Mouse (Mus musculus) testis, adult 2 months (tissue): Measurements from ENCODE around the gene Srp72. TPM values are rescaled to one million over a fixed set of nuclear protein-coding genes. Genes with fewer than 3 reads are reported as not detected.

Experiments
- H3K27ac ChIP-seq: fragments of 200-500 bp; 2 replicates; pipeline ENCODE4 v1.5.1; 2012; ENCODE audit warnings: low read depth, low read length; ENCODE audit not compliant: control insufficient read depth, insufficient read depth
- H3K27me3 ChIP-seq: fragments of 200-500 bp; 2 replicates; pipeline ENCODE4 v1.6.1; 2012; ENCODE audit warnings: mild to moderate bottlenecking, low read length, moderate library complexity; ENCODE audit not compliant: control insufficient read depth, insufficient read depth
- H3K36me3 ChIP-seq: fragments of 200-500 bp; 2 replicates; pipeline ENCODE4 v1.6.1; 2012; ENCODE audit warnings: mild to moderate bottlenecking, low read length; ENCODE audit not compliant: control insufficient read depth, insufficient read depth
- H3K4me1 ChIP-seq: fragments of 200-500 bp; 2 replicates; pipeline ENCODE4 v1.6.1; 2012; ENCODE audit warnings: low read length; ENCODE audit not compliant: control insufficient read depth, insufficient read depth
- H3K4me3 ChIP-seq: fragments of 200-500 bp; 2 replicates; pipeline ENCODE4 v1.5.1; 2012; ENCODE audit warnings: low read depth, mild to moderate bottlenecking, low read length, moderate library complexity, mixed read lengths; ENCODE audit not compliant: control insufficient read depth
- CTCF ChIP-seq: fragments of 200-500 bp; IDR thresholded peaks from 2 replicates; pipeline ENCODE4 v1.5.1; 2012; ENCODE audit warnings: low read depth, mild to moderate bottlenecking, inconsistent platforms, low read length, moderate library complexity; ENCODE audit not compliant: control insufficient read depth, insufficient read depth, insufficient replicate concordance
- POLR2A ChIP-seq: fragments of 200-500 bp; IDR thresholded peaks from 2 replicates; pipeline ENCODE4 v1.6.1; 2012; ENCODE audit warnings: low read depth, mild to moderate bottlenecking, inconsistent platforms, low read length, moderate library complexity; ENCODE audit not compliant: control insufficient read depth
- polyA plus RNA-seq: library from polyadenylated mRNA; depleted of rRNA; stranded (reverse); fragments of >200 nt; gene quantifications from 2 replicates; pipeline ENCODE4 v1.2.3, GENCODE M21; 2012

The Srp72 gene
- polyA plus RNA-seq, 1 experiment, result 56.2 TPM

GRCm38 (mm10) chr5:76973488-76973887 lies 995 bp upstream of the Srp72 start:
- TF ChIP-seq POLR2A, result no peak
- no peak for TF ChIP-seq CTCF
- no peak overlapping the region for H3K27ac ChIP-seq
- no peaks in the 10 kb centered on the region for H3K27me3 ChIP-seq
- H3K36me3 ChIP-seq, result peaks cover under 1% of the 10 kb centered on the region
- peaks cover 2% of the 10 kb centered on the region; the same call in 1 of the 2 replicates for H3K4me1 ChIP-seq
- peak overlapping the region; percentile 89; the same call in 1 of the 2 replicates for H3K4me3 ChIP-seq

- Histone ChIP-seq H3K4me3 (peak overlapping the region; percentile 89), H3K36me3 (peaks cover 2% of the 10 kb centered on the region), H3K4me1 (peaks cover 2% of the 10 kb centered on the region; the same call in 1 of the 2 replicates), H3K27ac (peak overlapping the region; percentile 67), H3K27me3 (no peaks in the 10 kb centered on the region)
- TF ChIP-seq CTCF (no peak), POLR2A (no peak)
Measured at GRCm38 (mm10) chr5:76974207-76974553, 303 bp upstream of the Srp72 start.

GRCm38 (mm10) chr5:76975736-76976135 lies 1.3 kb downstream of the Srp72 start:
- H3K27me3 ChIP-seq, result no peaks in the 10 kb centered on the region
- no peak overlapping the region for H3K27ac ChIP-seq
- peaks cover 8% of the 10 kb centered on the region for H3K36me3 ChIP-seq
- peaks cover 2% of the 10 kb centered on the region; the same call in 1 of the 2 replicates for H3K4me1 ChIP-seq
- H3K4me3 ChIP-seq, result peak overlapping the region; percentile 58
- no peak for TF ChIP-seq POLR2A

DNA sequence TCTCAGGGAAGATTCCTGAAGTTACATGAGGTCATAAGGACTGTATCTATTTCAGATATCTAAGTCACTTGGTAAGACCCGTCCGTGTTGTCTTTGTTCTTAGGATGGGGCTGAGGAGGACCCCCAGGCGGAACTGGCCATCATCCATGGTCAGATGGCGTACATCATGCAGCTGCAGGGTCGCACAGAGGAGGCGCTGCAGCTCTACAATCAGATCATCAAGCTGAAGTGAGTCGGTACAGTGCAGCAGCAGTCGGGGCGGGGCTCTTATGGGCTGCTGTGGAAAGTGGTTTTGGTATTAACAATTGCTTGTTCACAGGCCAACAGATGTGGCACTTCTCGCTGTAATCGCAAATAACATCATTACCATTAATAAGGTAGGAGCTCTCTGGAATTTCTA lies 9.5 kb downstream of the Srp72 start:
- Histone ChIP-seq H3K4me3 (no peak overlapping the region), H3K4me1 (no peaks in the 10 kb centered on the region), H3K27me3 (no peaks in the 10 kb centered on the region), H3K36me3 (peaks cover 10% of the 10 kb centered on the region), H3K27ac (no peak overlapping the region)
- TF ChIP-seq POLR2A (no peak), CTCF (no peak)

DNA sequence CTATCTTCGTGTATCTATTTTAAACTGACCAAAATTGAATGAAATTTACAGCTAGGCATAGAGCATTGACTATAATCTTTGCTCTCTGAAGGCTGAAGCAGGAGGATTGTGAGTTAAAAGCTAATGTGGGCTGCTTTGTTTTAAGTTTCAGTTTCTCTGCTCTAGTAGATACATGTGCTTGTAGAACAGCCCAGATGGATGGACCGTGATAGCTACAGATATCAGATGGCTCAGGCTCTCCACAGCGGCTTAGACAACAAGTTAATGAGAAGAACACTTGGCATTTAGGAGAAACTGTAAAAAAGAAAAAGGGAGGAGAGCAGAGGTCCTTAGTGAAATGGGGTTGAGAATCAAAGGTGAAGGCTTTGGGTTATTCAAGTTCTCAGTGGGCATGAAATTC lies 16.3 kb downstream of the Srp72 start:
- no peaks in the 10 kb centered on the region for H3K27me3 ChIP-seq
- H3K36me3 ChIP-seq, result peaks cover 3% of the 10 kb centered on the region
- no peaks in the 10 kb centered on the region for H3K4me1 ChIP-seq
- no peak overlapping the region for H3K27ac ChIP-seq
- TF ChIP-seq CTCF (no peak), POLR2A (no peak)
- no peak overlapping the region for H3K4me3 ChIP-seq

GRCm38 (mm10) chr5:76993174-76993814 lies 18.8 kb downstream of the Srp72 start:
- H3K4me3 ChIP-seq, result no peak overlapping the region
- no peaks in the 10 kb centered on the region for H3K4me1 ChIP-seq
- TF ChIP-seq CTCF, result no peak
- TF ChIP-seq POLR2A, result no peak
- peaks cover 4% of the 10 kb centered on the region for H3K36me3 ChIP-seq
- H3K27me3 ChIP-seq, result no peaks in the 10 kb centered on the region
- no peak overlapping the region for H3K27ac ChIP-seq

DNA sequence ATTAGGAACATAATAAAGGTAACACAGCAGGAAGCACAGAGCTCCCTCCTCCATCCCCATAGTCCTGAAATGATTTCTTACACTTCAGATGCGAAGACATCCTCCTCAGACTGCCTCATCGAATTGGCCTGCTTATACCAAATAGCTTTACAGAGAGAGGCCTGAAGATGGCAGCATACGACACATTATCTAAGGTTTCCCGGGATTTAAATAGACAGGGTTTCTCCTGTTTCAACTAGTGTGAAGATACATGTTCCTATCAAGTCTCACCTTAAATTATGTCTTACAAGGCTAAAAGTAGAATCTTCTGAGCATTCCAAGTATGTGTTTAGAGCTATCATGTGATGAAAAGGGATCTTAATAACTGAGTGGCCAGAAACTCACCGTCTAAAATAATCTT lies 23.9 kb downstream of the Srp72 start:
- no peak overlapping the region for H3K4me3 ChIP-seq
- H3K36me3 ChIP-seq, result peaks cover 2% of the 10 kb centered on the region
- no peaks in the 10 kb centered on the region; the same call in 1 of the 2 replicates for H3K4me1 ChIP-seq
- H3K27me3 ChIP-seq, result peaks cover 3% of the 10 kb centered on the region; the same call in 1 of the 2 replicates
- TF ChIP-seq POLR2A (no peak), CTCF (no peak)
- H3K27ac ChIP-seq, result no peak overlapping the region

DNA sequence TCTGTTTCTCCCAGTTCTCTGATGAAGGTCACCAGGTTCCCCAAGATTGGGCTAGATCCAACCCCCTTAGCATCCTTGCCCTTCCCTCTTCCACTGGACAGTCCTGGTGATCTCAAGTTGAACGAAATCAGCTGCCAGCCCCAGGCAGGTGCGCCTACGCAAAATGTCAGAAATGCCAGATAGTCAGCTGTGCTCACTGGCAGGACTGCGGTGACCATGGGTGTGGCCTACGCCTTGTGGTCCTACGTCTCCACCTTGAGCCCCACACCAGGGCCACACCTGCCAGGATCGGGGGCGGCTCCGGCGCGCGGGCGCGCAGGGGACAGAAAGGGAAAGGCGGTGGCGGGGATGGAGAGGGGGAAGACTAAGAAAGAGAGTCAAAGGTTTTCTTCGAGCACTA lies 26.7 kb downstream of the Srp72 start:
- H3K4me3 ChIP-seq, result peak overlapping the region; percentile 85
- peaks cover 3% of the 10 kb centered on the region; the same call in 1 of the 2 replicates for H3K27me3 ChIP-seq
- H3K36me3 ChIP-seq, result peaks cover 2% of the 10 kb centered on the region
- peak overlapping the region; percentile 40; the same call in 1 of the 2 replicates for H3K27ac ChIP-seq
- no peaks in the 10 kb centered on the region; the same call in 1 of the 2 replicates for H3K4me1 ChIP-seq
- no peak for TF ChIP-seq CTCF
- TF ChIP-seq POLR2A, result peak; percentile 67; the same call in 1 of the 2 replicates
